Mouse (Mus musculus): Measurements from ENCODE around the gene Fam173b. TPM values are rescaled to one million over a fixed set of nuclear protein-coding genes. Genes with fewer than 3 reads are reported as not detected.

Fam173b gene
- polyA plus RNA-seq, 1 experiment, result not detected

DNA sequence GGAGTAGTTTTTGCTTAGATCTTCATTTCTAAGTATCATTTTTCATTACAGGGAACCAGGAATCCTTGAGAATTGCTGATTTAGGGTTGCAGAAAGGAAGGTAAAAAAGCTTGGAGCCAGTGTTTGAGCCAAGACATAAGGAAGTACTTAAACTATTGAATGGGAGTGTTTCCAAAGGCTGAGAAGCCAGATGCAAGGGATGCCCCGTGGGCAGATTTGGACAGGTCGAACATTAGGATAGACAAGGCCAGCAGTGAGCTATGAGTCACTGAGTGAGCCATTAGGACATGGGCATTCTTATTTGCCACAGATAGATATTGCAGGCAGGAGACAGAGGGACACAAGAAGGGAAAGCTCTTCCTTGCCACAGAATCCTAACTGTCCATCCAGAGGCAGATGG, 13.0 kb downstream of the Fam173b start:
- Histone ChIP-seq H3K27ac (ENCODE audit: insufficient read depth, low read depth, low read length) (no peak overlapping the region), H3K4me3 (ENCODE audit: insufficient read depth, low read depth, low read length) (no peak overlapping the region), H3K4me1 (ENCODE audit: control insufficient read depth, insufficient read depth, low read length) (no peaks in the 10 kb centered on the region)
- WGBS, result 81% methylated on average over 2 of the region's 2 CpGs
- TF ChIP-seq CTCF (IDR thresholded peaks at IDR 0.05; ENCODE audit: insufficient read depth, low read depth, low read length), result no peak
- no peak for TF ChIP-seq POLR2A (IDR thresholded peaks at IDR 0.05; ENCODE audit: insufficient read depth, low read depth, low read length)

DNA sequence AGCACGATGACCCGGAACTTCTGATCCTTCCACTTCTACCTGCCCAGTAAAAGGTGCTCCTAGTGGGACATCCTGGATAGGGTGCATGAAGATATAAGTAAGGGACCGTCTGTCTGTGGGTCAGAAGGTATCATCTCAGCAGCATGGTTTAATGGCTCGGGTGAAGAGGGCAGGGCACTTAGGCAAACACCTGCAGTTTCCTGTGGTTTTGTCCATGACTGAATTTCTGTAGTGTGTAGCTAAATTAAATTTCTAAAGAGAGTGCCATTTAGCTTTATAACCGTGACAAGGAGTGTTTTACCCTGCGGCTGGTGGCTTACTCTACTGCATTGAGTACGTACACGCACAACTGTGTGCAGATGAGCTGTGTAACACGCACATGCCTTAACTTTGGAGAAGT, 15.6 kb downstream of the Fam173b start:
- WGBS, result 97% methylated on average over 9 of the region's 9 CpGs
- TF ChIP-seq CTCF (IDR thresholded peaks at IDR 0.05; ENCODE audit: insufficient read depth, low read depth, low read length), result no peak
- TF ChIP-seq POLR2A (IDR thresholded peaks at IDR 0.05; ENCODE audit: insufficient read depth, low read depth, low read length), result no peak
- no peaks in the 10 kb centered on the region for H3K4me1 ChIP-seq (ENCODE audit: control insufficient read depth, insufficient read depth, low read length)
- H3K27ac ChIP-seq (ENCODE audit: insufficient read depth, low read depth, low read length), result no peak overlapping the region
- no peak overlapping the region for H3K4me3 ChIP-seq (ENCODE audit: insufficient read depth, low read depth, low read length)

DNA sequence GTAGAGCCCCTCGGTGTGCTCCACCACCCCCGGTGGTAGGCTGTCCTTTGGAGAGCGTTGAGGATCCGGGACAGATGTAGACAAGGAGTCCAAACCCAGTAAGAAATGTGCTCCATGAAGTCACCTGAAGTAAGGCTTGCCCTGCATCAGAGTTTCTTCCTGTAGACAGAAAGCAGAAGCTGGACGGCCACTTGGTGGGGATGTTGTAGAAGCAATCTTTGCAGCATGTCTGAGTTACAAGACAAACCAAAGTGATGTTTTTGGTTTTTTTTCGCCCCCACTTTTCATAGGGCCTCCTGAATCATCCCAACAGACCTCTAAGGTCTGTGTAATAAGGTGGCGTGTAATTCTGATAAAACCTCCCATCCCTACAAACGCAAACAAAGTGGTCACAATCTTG, 17.9 kb downstream of the Fam173b start:
- 93% methylated on average over 8 of the region's 8 CpGs for WGBS
- TF ChIP-seq POLR2A (IDR thresholded peaks at IDR 0.05; ENCODE audit: insufficient read depth, low read depth, low read length), result no peak
- no peak for TF ChIP-seq CTCF (IDR thresholded peaks at IDR 0.05; ENCODE audit: insufficient read depth, low read depth, low read length)
- Histone ChIP-seq H3K27ac (ENCODE audit: insufficient read depth, low read depth, low read length) (no peak overlapping the region), H3K4me3 (ENCODE audit: insufficient read depth, low read depth, low read length) (no peak overlapping the region), H3K4me1 (ENCODE audit: control insufficient read depth, insufficient read depth, low read length) (no peaks in the 10 kb centered on the region)

DNA sequence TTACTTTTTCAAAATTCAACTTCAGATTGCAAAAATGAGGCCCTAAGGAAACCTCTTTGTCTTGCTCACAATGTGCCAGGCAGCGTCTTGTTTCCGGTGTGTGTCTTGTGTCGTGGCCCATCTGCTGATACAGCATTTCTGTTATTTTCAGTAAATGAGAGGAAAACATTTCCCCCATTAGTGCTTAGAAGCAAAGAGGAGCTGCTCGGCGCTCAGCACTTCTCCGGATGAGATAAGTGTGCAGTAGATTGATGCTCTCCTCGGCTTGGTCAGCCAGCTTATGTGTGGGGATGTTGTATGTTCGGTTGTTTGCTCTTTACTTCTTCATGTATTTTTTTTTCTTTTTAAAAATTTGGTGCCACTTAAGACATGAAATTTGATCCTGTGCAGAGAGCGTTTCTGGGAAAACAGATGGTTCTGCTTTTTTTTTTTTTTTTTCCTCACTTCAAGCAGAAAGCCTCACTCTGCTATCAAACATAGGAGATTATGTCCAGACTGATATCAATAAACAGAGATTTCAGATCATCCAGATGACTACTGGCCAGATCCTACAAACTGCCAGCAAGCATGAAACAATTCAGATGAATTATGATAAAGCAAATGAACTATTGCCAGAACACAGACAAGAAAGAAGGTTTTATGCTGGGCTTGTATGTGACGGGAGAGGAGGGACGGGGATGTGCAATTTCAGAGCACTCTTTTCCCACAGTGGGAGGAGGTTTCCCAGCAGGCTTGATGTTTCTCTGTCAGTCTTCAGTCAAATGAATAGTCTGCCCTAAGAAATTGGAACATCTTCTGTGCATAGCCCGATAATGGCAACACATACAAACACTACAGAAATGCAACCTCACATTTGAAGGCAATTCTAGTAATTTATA, 25.9 kb downstream of the Fam173b start:
- TF ChIP-seq CTCF (IDR thresholded peaks at IDR 0.05; ENCODE audit: insufficient read depth, low read depth, low read length), result no peak
- TF ChIP-seq POLR2A (IDR thresholded peaks at IDR 0.05; ENCODE audit: insufficient read depth, low read depth, low read length), result no peak
- Histone ChIP-seq H3K4me1 (ENCODE audit: control insufficient read depth, insufficient read depth, low read length) (no peaks in the 10 kb centered on the region), H3K27ac (ENCODE audit: insufficient read depth, low read depth, low read length) (no peak overlapping the region), H3K4me3 (ENCODE audit: insufficient read depth, low read depth, low read length) (no peak overlapping the region)
- 51% methylated on average over 12 of the region's 12 CpGs for WGBS

DNA sequence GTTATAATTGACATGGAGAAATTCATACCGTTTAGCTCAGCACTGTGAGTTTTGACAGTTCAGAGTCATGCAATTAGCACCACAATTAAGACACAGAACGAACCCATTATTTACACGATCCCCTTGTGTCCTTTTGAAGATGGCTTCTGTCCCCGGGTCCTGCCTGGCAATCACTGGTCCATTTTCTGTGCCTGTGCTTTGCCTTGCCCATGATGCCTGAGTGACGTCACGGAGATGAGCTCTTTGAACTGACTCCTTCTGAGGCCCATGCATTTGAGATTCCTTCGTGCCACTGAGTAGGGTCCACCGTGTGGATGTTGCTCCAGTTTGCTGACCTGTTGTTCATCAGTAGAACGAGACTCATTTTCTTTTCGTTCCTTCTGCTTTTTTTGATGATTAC, 26.5 kb downstream of the Fam173b start:
- Histone ChIP-seq H3K4me3 (ENCODE audit: insufficient read depth, low read depth, low read length) (no peak overlapping the region), H3K27ac (ENCODE audit: insufficient read depth, low read depth, low read length) (no peak overlapping the region), H3K4me1 (ENCODE audit: control insufficient read depth, insufficient read depth, low read length) (no peaks in the 10 kb centered on the region)
- 68% methylated on average over 10 of the region's 10 CpGs for WGBS
- TF ChIP-seq POLR2A (IDR thresholded peaks at IDR 0.05; ENCODE audit: insufficient read depth, low read depth, low read length) (no peak), CTCF (IDR thresholded peaks at IDR 0.05; ENCODE audit: insufficient read depth, low read depth, low read length) (no peak)

DNA sequence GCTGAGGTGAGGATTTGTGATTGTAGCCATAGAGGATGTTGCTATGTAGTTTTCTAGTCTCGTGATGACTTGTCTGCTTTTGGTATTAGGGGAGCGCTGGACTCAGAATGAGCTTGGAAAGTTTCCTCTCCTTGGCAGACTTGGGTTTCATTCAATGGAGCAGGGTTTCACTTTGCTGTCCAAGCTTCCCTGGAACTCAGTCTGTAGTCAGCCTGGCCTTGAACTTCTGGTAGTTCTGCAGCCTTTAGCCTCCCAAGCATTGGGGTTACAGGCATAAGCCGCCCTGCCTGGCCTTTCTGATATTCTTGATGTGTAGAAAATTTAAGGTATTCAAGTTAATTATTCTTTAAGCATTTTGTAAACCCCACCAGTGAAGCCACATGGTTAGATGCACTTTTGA, 27.9 kb downstream of the Fam173b start:
- H3K4me1 ChIP-seq (ENCODE audit: control insufficient read depth, insufficient read depth, low read length), result no peaks in the 10 kb centered on the region
- no peak overlapping the region for H3K4me3 ChIP-seq (ENCODE audit: insufficient read depth, low read depth, low read length)
- WGBS, result 92% methylated on average over 3 of the region's 3 CpGs
- TF ChIP-seq POLR2A (IDR thresholded peaks at IDR 0.05; ENCODE audit: insufficient read depth, low read depth, low read length), result no peak
- no peak for TF ChIP-seq CTCF (IDR thresholded peaks at IDR 0.05; ENCODE audit: insufficient read depth, low read depth, low read length)
- H3K27ac ChIP-seq (ENCODE audit: insufficient read depth, low read depth, low read length), result no peak overlapping the region

DNA sequence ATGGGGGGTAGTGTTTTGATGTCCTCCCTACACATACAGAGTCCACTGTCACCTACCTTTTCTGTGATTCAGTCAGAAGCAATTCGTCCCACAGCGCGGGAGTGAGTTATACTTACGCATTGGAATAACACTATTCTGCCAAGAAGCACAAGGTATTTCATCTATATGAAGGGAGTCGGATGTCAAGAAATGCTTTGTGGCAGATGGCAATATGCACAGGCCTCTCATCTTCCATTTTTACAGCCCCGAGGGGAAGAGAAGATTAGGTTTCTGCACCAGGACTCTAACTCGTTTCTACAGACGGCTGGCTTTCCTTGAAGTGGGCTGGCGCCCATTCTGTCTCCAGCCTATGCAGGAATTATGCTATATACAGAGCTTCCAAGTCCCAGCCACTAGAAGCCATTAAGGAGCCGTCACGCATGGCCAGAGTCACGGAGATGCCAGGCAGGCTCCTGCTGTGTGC, 29.8 kb downstream of the Fam173b start:
- Histone ChIP-seq H3K27ac (ENCODE audit: insufficient read depth, low read depth, low read length) (no peak overlapping the region), H3K4me1 (ENCODE audit: control insufficient read depth, insufficient read depth, low read length) (no peaks in the 10 kb centered on the region), H3K4me3 (ENCODE audit: insufficient read depth, low read depth, low read length) (no peak overlapping the region)
- TF ChIP-seq POLR2A (IDR thresholded peaks at IDR 0.05; ENCODE audit: insufficient read depth, low read depth, low read length), result no peak
- TF ChIP-seq CTCF (IDR thresholded peaks at IDR 0.05; ENCODE audit: insufficient read depth, low read depth, low read length), result no peak
- WGBS, result 95% methylated on average over 12 of the region's 12 CpGs

DNA sequence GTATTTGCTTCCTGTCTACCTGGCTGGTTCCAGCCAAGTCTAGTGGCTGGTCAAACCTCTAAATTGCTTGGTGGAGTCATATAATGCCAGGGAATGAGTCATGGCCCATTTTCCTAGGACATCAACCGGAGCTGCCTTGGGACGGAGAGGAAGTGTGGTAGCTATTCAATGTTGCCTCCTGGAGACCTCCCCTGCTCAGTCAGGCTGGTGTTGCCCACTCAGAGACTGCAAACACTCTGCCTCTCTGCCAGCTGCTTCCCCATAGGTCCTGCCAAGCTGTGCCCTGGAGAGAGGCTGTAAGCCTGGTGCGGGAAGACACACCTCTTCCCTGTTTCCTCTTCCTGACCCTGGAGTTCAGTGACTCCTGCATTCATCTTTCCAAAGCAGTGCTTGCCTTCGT, 30.8 kb downstream of the Fam173b start:
- 85% methylated on average over 4 of the region's 4 CpGs for WGBS
- TF ChIP-seq CTCF (IDR thresholded peaks at IDR 0.05; ENCODE audit: insufficient read depth, low read depth, low read length) (no peak), POLR2A (IDR thresholded peaks at IDR 0.05; ENCODE audit: insufficient read depth, low read depth, low read length) (no peak)
- Histone ChIP-seq H3K4me3 (ENCODE audit: insufficient read depth, low read depth, low read length) (no peak overlapping the region), H3K4me1 (ENCODE audit: control insufficient read depth, insufficient read depth, low read length) (no peaks in the 10 kb centered on the region), H3K27ac (ENCODE audit: insufficient read depth, low read depth, low read length) (no peak overlapping the region)

DNA sequence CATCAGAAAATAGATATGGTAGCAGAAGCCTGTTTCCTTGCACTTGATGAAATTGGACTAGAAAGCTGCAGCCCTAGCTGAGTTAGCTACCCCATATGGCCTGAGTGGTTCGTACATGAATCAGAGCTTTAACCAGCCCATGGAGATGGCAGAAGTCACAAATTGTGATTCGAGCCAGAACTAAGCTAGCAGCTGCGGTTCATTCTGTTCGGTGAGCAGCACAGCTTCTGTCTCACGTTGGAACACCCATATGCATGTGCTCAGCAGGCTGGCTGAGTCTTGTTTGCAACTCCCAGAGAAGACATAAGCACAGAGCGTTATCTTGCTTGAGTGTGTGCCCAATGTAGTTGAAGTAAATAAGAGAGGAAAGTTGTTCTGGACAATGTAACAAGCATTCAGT, 32.9 kb downstream of the Fam173b start:
- TF ChIP-seq POLR2A (IDR thresholded peaks at IDR 0.05; ENCODE audit: insufficient read depth, low read depth, low read length) (no peak), CTCF (IDR thresholded peaks at IDR 0.05; ENCODE audit: insufficient read depth, low read depth, low read length) (no peak)
- WGBS, result 63% methylated on average over 6 of the region's 6 CpGs
- H3K4me1 ChIP-seq (ENCODE audit: control insufficient read depth, insufficient read depth, low read length), result no peaks in the 10 kb centered on the region
- H3K4me3 ChIP-seq (ENCODE audit: insufficient read depth, low read depth, low read length), result no peak overlapping the region
- H3K27ac ChIP-seq (ENCODE audit: insufficient read depth, low read depth, low read length), result no peak overlapping the region
